Mouse (Mus musculus) C2C12 (cell line): Measurements from ENCODE around the gene E330034G19Rik. TPM values are rescaled to one million over a fixed set of nuclear protein-coding genes. Genes with fewer than 3 reads are reported as not detected.

Experiments
- H3K27me3 ChIP-seq: one replicate; pipeline ENCODE4 v1.6.1; 2011; ENCODE audit not compliant: control insufficient read depth, insufficient read depth, insufficient read length
- H3K36me3 ChIP-seq: one replicate; pipeline ENCODE4 v1.6.1; 2011; ENCODE audit not compliant: control insufficient read depth, insufficient read depth
- H3K4me3 ChIP-seq: one replicate; pipeline ENCODE4 v1.5.1; 2011; ENCODE audit warnings: mild to moderate bottlenecking, control low read depth; ENCODE audit not compliant: poor library complexity, insufficient read depth, severe bottlenecking
- H3K79me2 ChIP-seq: one replicate; pipeline ENCODE4 v1.6.1; 2011; ENCODE audit not compliant: control insufficient read depth, insufficient read depth
- H3K79me3 ChIP-seq: one replicate; pipeline ENCODE4 v1.6.1; 2011; ENCODE audit warnings: low read depth, control low read depth
- H3ac ChIP-seq: one replicate; pipeline ENCODE3; 2011; ENCODE audit warnings: low read depth; ENCODE audit not compliant: control insufficient read depth, insufficient read length
- CEBPB ChIP-seq: IDR thresholded peaks from one replicate; pipeline ENCODE4 v1.6.1; 2011; ENCODE audit warnings: low read depth, mild to moderate bottlenecking, control low read depth, moderate library complexity
- CTCF ChIP-seq: IDR thresholded peaks from one replicate; pipeline ENCODE4 v1.5.1; 2011; ENCODE audit not compliant: control insufficient read depth, insufficient read depth, insufficient read length
- FOSL1 ChIP-seq: IDR thresholded peaks from one replicate; pipeline ENCODE4 v1.8.0; 2011; ENCODE audit warnings: mild to moderate bottlenecking, low read length; ENCODE audit not compliant: poor library complexity, insufficient read depth, severe bottlenecking
- MAX ChIP-seq: IDR thresholded peaks from one replicate; pipeline ENCODE4 v1.6.1; 2011; ENCODE audit warnings: mild to moderate bottlenecking, control low read depth
- MYOD1 ChIP-seq: IDR thresholded peaks from one replicate; pipeline ENCODE4 v1.6.1; 2011; ENCODE audit warnings: low read depth; ENCODE audit not compliant: control insufficient read depth, insufficient read length
- MYOG ChIP-seq: IDR thresholded peaks from one replicate; pipeline ENCODE4 v1.6.1; 2011; ENCODE audit not compliant: control insufficient read depth, insufficient read length; ENCODE audit errors: extremely low read depth
- USF1 ChIP-seq: IDR thresholded peaks from one replicate; pipeline ENCODE4 v1.6.1; 2011; ENCODE audit warnings: low read depth, mild to moderate bottlenecking, control low read depth, moderate library complexity
- long read RNA-seq, 2 experiments: library from polyadenylated mRNA; unstranded; transcript quantifications; one replicate each; pipeline ENCODE4 v2.0.0; 2019 to 2020
- polyA plus RNA-seq: library from polyadenylated mRNA; unstranded; fragments of >200 nt; fragmentation: generic; extraction: Trizol; gene quantifications from one replicate; pipeline ENCODE4 v1.2.1, GENCODE M21; 2012; ENCODE audit warnings: missing spikeins

The E330034G19Rik gene
- not detected for polyA plus RNA-seq
- long read RNA-seq, experiment 1: 0 reads
- long read RNA-seq, experiment 2: 0 reads

- TF ChIP-seq FOSL1: no peak
- no peak for TF ChIP-seq MYOD1
- TF ChIP-seq MAX: no peak
- no peak for TF ChIP-seq MYOG
- no peak for TF ChIP-seq CTCF
- TF ChIP-seq CEBPB: no peak
- TF ChIP-seq USF1: no peak
- Histone ChIP-seq H3K4me3 (no peak within 1 kb of the TSS), H3K36me3 (no peaks in the 10 kb centered on the region), H3K79me3 (no peaks in the 10 kb centered on the region), H3K79me2 (no peaks in the 10 kb centered on the region), H3K27me3 (peaks cover 15% of the 10 kb centered on the region), H3ac (no peak within 1 kb of the TSS)
Observed at GRCm38 (mm10) chr14:24292914-24293313, at the start of gene E330034G19Rik. Gene E330034G19Rik (plus strand): TSS chr14:24293214.

DNA sequence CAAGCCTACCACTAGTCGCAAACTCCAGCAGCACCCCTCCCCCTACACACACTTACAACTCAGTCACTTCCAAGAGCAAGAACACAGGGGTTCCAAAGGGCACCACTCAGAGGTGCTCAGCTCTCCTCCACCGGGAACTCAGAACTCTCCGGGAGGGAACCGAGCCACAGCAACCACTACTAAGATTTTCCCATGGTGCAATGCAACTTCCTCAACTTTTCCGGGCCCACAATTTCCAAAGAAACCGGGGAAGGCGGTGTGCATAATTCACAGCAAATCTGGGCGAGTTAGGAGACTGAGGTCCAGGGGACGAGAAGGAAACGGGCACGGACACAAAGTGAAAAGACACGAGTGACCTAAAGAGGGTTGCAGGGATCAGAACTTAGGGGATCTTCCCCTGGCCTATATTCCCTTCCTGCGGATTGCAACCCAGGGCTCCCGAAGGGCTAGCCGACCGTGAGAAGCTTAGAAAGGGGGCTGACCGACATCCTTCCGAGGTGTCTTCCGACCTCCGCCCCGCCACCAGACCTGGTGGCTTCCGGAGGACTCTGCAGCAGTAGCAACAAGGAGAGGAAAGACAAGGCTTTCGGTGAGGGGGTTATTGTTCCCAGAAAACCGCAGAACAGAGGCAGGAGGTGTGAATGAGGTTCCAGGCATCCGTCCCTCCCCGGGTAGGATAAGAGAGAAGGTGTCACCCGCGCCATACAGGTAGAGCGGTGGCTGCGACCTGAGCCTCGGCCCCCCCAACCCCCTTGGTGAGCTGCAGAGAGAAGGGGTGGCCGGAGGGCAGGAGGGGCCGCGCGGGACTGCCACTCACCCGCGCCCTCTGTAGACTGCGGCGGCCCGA lies 48.5 kb upstream of the E330034G19Rik start:
- H3ac ChIP-seq: peak overlapping the region; percentile 90
- peaks cover 34% of the 10 kb centered on the region for H3K36me3 ChIP-seq
- no peak for TF ChIP-seq USF1
- TF ChIP-seq MAX: no peak
- no peak for TF ChIP-seq CTCF
- no peak for TF ChIP-seq FOSL1
- no peak for TF ChIP-seq MYOD1
- TF ChIP-seq MYOG: no peak
- TF ChIP-seq CEBPB: no peak
- peaks cover 57% of the 10 kb centered on the region for H3K79me3 ChIP-seq
- no peaks in the 10 kb centered on the region for H3K27me3 ChIP-seq
- H3K79me2 ChIP-seq: peaks cover 67% of the 10 kb centered on the region
- H3K4me3 ChIP-seq: peak overlapping the region; percentile 61

GRCm38 (mm10) chr14:24245177-24246081 lies 47.6 kb upstream of the E330034G19Rik start, which contains the start of gene Dlg5:
Gene Dlg5 (minus strand): TSS chr14:24245920.
- peaks cover 30% of the 10 kb centered on the region for H3K36me3 ChIP-seq
- H3K4me3 ChIP-seq: peak within 1 kb of the TSS; percentile 61
- no peak for TF ChIP-seq MYOD1
- no peak for TF ChIP-seq CEBPB
- TF ChIP-seq FOSL1: no peak
- TF ChIP-seq CTCF: no peak
- TF ChIP-seq MYOG: no peak
- no peak for TF ChIP-seq USF1
- TF ChIP-seq MAX: no peak
- H3K27me3 ChIP-seq: no peaks in the 10 kb centered on the region
- peaks cover 58% of the 10 kb centered on the region for H3K79me2 ChIP-seq
- peak within 1 kb of the TSS; percentile 90 for H3ac ChIP-seq
- H3K79me3 ChIP-seq: peaks cover 48% of the 10 kb centered on the region

- H3K36me3 ChIP-seq: no peaks in the 10 kb centered on the region
- no peak for TF ChIP-seq MAX
- TF ChIP-seq CTCF: no peak
- no peak for TF ChIP-seq USF1
- TF ChIP-seq FOSL1: no peak
- no peak for TF ChIP-seq CEBPB
- H3ac ChIP-seq: no peak overlapping the region
- peaks cover 13% of the 10 kb centered on the region for H3K79me2 ChIP-seq
- H3K79me3 ChIP-seq: peaks cover 6% of the 10 kb centered on the region
- no peaks in the 10 kb centered on the region for H3K27me3 ChIP-seq
- H3K4me3 ChIP-seq: no peak overlapping the region
Observed at GRCm38 (mm10) chr14:24249926-24250325, 43.1 kb upstream of the E330034G19Rik start.

- no peaks in the 10 kb centered on the region for H3K79me3 ChIP-seq
- H3K4me3 ChIP-seq: no peak overlapping the region
- no peaks in the 10 kb centered on the region for H3K79me2 ChIP-seq
- no peak overlapping the region for H3ac ChIP-seq
- no peaks in the 10 kb centered on the region for H3K27me3 ChIP-seq
- TF ChIP-seq FOSL1 (no peak), MYOD1 (no peak), USF1 (no peak), MYOG (no peak), MAX (no peak), CTCF (no peak), CEBPB (no peak)
- no peaks in the 10 kb centered on the region for H3K36me3 ChIP-seq
Observed at GRCm38 (mm10) chr14:24251326-24251725, 41.7 kb upstream of the E330034G19Rik start.
